Mouse (Mus musculus) lung, postnatal 0 days (tissue): Measurements from ENCODE around the gene Ndufb4. TPM values are rescaled to one million over a fixed set of nuclear protein-coding genes. Genes with fewer than 3 reads are reported as not detected.

Experiments
- ATAC-seq: fragments of 200-750 bp; cut with Nextera tagmentation; 2 replicates; pipeline ENCODE4 v1.8.0; 2017; ENCODE audit warnings: moderate library complexity
- DNase-seq: peaks from one replicate; pipeline ENCODE4 v3.0.0-alpha.2; 2016; ENCODE audit warnings: low spot score
- H3K27ac ChIP-seq: fragments of 300-500 bp; sonication (generic); 2 replicates; pipeline ENCODE4 v1.5.1; 2014; ENCODE audit warnings: antibody characterized with exemption, mild to moderate bottlenecking, low read length, mixed read lengths
- H3K27me3 ChIP-seq: fragments of 300-500 bp; sonication (generic); replicated peaks from 2 replicates; pipeline ENCODE4 v1.6.1; 2014; ENCODE audit warnings: low read length, mixed read lengths; ENCODE audit not compliant: insufficient read depth
- H3K36me3 ChIP-seq: fragments of 300-500 bp; sonication (generic); 2 replicates; pipeline ENCODE4 v1.6.1; 2014; ENCODE audit warnings: low read length, mixed read lengths; ENCODE audit not compliant: insufficient read depth
- H3K4me1 ChIP-seq: fragments of 300-500 bp; sonication (generic); 2 replicates; pipeline ENCODE4 v1.6.1; 2014; ENCODE audit warnings: antibody characterized with exemption, low read depth, low read length, mixed read lengths; ENCODE audit not compliant: insufficient read depth
- H3K4me2 ChIP-seq: fragments of 300-500 bp; sonication (generic); replicated peaks from 2 replicates; pipeline ENCODE4 v1.6.1; 2014; ENCODE audit warnings: low read depth, mild to moderate bottlenecking, low read length, moderate library complexity, mixed read lengths
- H3K4me3 ChIP-seq: fragments of 300-500 bp; sonication (generic); 2 replicates; pipeline ENCODE4 v1.5.1; 2014; ENCODE audit warnings: low read depth, low read length
- H3K9ac ChIP-seq: fragments of 300-500 bp; sonication (generic); replicated peaks from 2 replicates; pipeline ENCODE4 v1.6.1; 2014; ENCODE audit warnings: low read depth, mild to moderate bottlenecking
- H3K9me3 ChIP-seq: fragments of 300-500 bp; sonication (generic); 2 replicates; pipeline ENCODE4 v1.6.1; 2016; ENCODE audit warnings: low read length, mixed read lengths
- CTCF ChIP-seq: IDR thresholded peaks from 2 replicates; pipeline ENCODE4 v1.5.1; 2016; ENCODE audit warnings: antibody characterized with exemption, mild to moderate bottlenecking
- EP300 ChIP-seq: IDR thresholded peaks from 2 replicates; pipeline ENCODE4 v1.6.1; 2016; ENCODE audit warnings: antibody characterized with exemption, mild to moderate bottlenecking, control low read depth
- WGBS: fragments of 180-500 bp; shearing (Covaris S2); extraction: QIAGEN DNeasy Blood & Tissue Kit; methylation state at CpG from one replicate; pipeline ENCODE4 v1.1.7; 2014; 5-methylcytosine and 5-hydroxymethylcytosine counted together
- polyA plus RNA-seq: library from polyadenylated mRNA; unstranded; fragments of >200 nt; fragmentation: Nextera tagmentation; extraction: Ambion mirVana; gene quantifications from 2 replicates; pipeline ENCODE4 v1.2.1, GENCODE M21; 2015

Ndufb4 gene
- polyA plus RNA-seq, 1 experiment from 2014 or later, result 70.3 TPM

DNA sequence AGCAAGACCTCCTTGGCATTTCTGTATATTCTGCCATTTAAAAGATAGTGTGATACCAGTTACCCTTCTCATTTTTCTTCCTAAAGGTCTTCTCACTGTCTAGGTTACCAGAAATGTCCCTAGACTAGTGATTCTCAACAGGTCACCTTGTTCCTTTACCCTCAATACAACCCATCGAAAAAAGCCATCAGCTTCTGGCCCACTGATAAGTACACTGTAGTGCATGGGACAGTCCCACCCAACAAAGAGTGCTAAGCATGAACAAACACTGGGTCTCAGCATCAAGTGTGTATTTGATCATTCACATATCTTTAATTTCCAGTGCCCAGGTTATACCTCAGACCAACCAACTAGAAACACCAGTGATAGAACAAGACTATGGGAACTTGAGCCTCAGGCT is 19.2 kb downstream of the Ndufb4 start:
- Histone ChIP-seq H3K9me3 (no peaks in the 10 kb centered on the region), H3K9ac (no peak overlapping the region), H3K4me1 (no peaks in the 10 kb centered on the region), H3K4me3 (no peak overlapping the region), H3K4me2 (no peak overlapping the region), H3K36me3 (no peaks in the 10 kb centered on the region), H3K27ac (no peak overlapping the region), H3K27me3 (no peaks in the 10 kb centered on the region)
- 76% methylated on average over 1 of the region's 1 CpGs for WGBS
- TF ChIP-seq CTCF, result no peak
- no peak for TF ChIP-seq EP300
- DNase-seq, result no peak
- no peak for ATAC-seq

DNA sequence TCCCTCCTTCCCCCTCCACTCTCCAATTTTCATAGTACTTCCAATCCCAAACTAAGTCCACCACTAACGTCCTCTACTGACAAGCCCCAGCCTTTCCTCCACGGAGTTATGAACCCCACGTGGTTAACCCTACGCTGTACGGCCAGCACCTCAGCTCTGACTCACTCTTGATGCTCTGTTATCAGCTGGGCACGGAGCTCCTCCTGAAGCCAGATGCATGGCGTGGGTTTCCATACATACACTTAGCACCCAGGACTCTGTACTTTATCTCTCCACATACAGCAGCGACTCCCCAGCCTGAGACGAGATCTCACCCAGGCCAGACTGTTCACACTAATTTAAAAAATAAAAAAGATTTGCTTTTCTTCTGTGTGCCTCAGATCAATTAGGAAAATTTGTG is 19.7 kb downstream of the Ndufb4 start:
- no peak for DNase-seq
- ATAC-seq, result no peak
- TF ChIP-seq EP300, result no peak
- no peak for TF ChIP-seq CTCF
- Histone ChIP-seq H3K27ac (no peak overlapping the region), H3K27me3 (no peaks in the 10 kb centered on the region), H3K4me2 (no peak overlapping the region), H3K4me1 (no peaks in the 10 kb centered on the region), H3K36me3 (no peaks in the 10 kb centered on the region), H3K4me3 (no peak overlapping the region), H3K9ac (no peak overlapping the region), H3K9me3 (no peaks in the 10 kb centered on the region)
- WGBS, result 64% methylated on average over 9 of the region's 9 CpGs

DNA sequence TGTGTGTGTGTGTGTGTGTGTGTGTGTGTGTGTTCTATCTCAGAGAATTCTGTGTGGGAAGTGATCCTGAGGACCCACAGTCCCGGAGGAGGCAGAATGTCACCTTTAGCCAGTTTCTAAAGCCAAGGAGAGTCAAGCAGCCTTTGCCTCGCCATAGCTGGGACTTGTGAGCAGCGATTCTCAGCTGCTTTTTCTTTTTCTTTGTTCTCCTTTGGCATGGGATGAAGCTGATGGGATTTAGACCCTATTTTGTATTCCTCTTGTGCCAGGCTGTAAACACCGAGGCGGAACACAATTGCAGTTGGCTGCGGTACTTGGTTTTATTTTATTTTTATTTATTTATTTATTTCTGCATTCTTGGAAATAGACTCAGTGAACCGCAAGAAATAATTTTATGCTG is 25.2 kb downstream of the Ndufb4 start:
- DNase-seq, result no peak
- H3K9ac ChIP-seq, result no peak overlapping the region
- H3K27ac ChIP-seq, result no peak overlapping the region
- no peak for ATAC-seq
- H3K4me3 ChIP-seq, result no peak overlapping the region
- H3K4me1 ChIP-seq, result no peaks in the 10 kb centered on the region
- no peaks in the 10 kb centered on the region for H3K36me3 ChIP-seq
- TF ChIP-seq CTCF (no peak), EP300 (no peak)
- WGBS, result 75% methylated on average over 7 of the region's 7 CpGs
- H3K27me3 ChIP-seq, result no peaks in the 10 kb centered on the region
- no peaks in the 10 kb centered on the region for H3K9me3 ChIP-seq
- H3K4me2 ChIP-seq, result no peak overlapping the region

- WGBS, result 77% methylated on average over 9 of the region's 9 CpGs
- DNase-seq, result no peak
These were observed 25.9 kb downstream of the Ndufb4 start for GRCm38 (mm10) chr16:37628336-37628735.

DNA sequence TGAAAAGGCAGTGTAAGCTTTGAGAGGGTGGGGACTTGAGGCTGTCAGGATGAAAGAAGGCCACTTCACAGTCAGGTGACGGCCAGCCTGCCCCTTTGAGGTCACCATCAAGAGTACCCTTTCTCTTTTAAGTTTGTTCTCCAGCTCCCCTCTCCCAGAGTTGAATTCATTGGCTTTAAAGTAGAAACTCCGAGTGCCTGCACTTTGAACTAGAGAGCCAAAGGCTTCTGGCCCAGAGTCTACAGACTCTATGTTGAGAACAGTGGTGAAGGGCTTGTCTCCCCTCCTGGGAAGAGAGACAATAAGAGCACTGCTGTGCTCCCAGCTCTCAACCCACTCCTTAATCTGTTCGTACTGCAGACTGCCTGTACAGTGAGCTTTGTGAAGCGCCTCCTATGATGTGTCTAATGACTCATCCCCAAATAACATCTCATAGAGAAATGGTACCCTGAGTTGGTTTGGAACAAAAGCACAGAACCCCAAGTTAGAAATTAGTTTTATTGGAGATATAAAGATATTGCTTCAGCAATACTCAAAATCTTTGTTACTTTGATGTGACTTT is 27.8 kb downstream of the Ndufb4 start:
- ATAC-seq (no peak), DNase-seq (no peak)
- Histone ChIP-seq H3K36me3 (no peaks in the 10 kb centered on the region), H3K4me3 (no peak overlapping the region), H3K9ac (no peak overlapping the region), H3K27me3 (no peaks in the 10 kb centered on the region), H3K4me1 (no peaks in the 10 kb centered on the region), H3K4me2 (no peak overlapping the region), H3K9me3 (no peaks in the 10 kb centered on the region), H3K27ac (no peak overlapping the region)
- 47% methylated on average over 4 of the region's 4 CpGs for WGBS
- TF ChIP-seq CTCF, result no peak
- no peak for TF ChIP-seq EP300

More at GRCm38 (mm10) chr16:37628336-37628735, 25.9 kb downstream of the Ndufb4 start:
- H3K36me3 ChIP-seq, result no peaks in the 10 kb centered on the region
- no peak overlapping the region for H3K9ac ChIP-seq
- H3K4me1 ChIP-seq, result no peaks in the 10 kb centered on the region
- no peak overlapping the region for H3K27ac ChIP-seq
- no peaks in the 10 kb centered on the region for H3K9me3 ChIP-seq
- H3K4me3 ChIP-seq, result no peak overlapping the region
- H3K4me2 ChIP-seq, result no peak overlapping the region
- ATAC-seq, result no peak
- no peaks in the 10 kb centered on the region for H3K27me3 ChIP-seq
- TF ChIP-seq CTCF (no peak), EP300 (no peak)

DNA sequence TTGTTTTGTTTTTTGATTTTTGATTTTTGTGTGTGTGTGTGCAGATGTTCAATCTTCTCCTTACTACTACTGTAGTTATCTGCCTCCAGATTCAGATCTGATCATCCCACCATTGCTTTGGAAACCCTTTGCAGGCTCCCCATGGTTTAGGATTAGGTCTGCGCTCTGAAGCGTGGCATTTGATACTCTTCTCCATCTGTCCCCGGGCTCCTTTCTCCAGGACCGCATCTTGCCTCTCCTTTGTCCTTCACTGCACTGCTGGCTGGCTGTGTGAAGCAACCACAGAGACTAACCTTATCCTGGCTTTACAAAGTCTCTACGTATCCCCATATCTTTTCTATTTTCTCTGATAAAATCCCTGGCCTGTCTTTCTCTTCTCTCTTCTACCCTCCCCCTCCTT is 31.3 kb downstream of the Ndufb4 start:
- Histone ChIP-seq H3K36me3 (no peaks in the 10 kb centered on the region), H3K4me2 (no peak overlapping the region), H3K9me3 (no peaks in the 10 kb centered on the region), H3K4me1 (no peaks in the 10 kb centered on the region), H3K4me3 (no peak overlapping the region), H3K27ac (no peak overlapping the region), H3K9ac (no peak overlapping the region), H3K27me3 (no peaks in the 10 kb centered on the region)
- 68% methylated on average over 5 of the region's 5 CpGs for WGBS
- TF ChIP-seq EP300 (no peak), CTCF (no peak)
- ATAC-seq (no peak), DNase-seq (no peak)

DNA sequence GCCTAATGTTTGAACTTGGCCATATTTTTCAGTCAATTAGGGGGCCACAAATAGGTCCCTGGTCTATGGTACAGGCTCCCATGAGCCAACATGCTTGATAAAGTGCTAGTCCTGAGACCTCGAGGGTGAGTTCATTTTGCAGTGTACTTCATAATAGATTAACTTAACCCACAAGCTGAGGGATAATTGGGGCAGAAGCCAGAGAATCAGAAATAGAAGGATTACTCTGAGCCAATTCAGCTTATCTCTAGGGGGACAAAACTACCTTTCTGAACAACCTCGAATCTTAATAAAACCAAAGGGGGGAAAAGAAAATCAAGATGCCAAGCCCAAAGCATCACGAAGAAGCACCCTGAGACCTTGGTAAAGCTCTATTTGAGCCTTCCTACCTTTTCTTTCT is 31.9 kb downstream of the Ndufb4 start:
- Histone ChIP-seq H3K27me3 (no peaks in the 10 kb centered on the region), H3K4me3 (no peak overlapping the region), H3K36me3 (no peaks in the 10 kb centered on the region), H3K4me2 (no peak overlapping the region), H3K9me3 (no peaks in the 10 kb centered on the region), H3K27ac (no peak overlapping the region), H3K9ac (no peak overlapping the region), H3K4me1 (no peaks in the 10 kb centered on the region)
- TF ChIP-seq EP300 (no peak), CTCF (no peak)
- 69% methylated on average over 3 of the region's 3 CpGs for WGBS
- no peak for ATAC-seq
- no peak for DNase-seq
